Mouse (Mus musculus): ENCODE measurements at regions not wholly inside any gene's neighbourhood (a gene's known extent, or its start where the extent isn't known, plus 50 kb on each side); places are given as distances from the start of the nearest gene placed in this dataset.

GRCm38 (mm10) chr2:48378160-48378559, 435.7 kb upstream of the Acvr2a start:
- Histone ChIP-seq H3K4me1 (ENCODE audit: control insufficient read depth in 2 of 2, insufficient read depth in 2 of 2, low read length in 2 of 2, poor library complexity in 1 of 2) (no peaks in the 10 kb centered on the region), H3K27ac (ENCODE audit: insufficient read depth, low read depth, low read length, poor library complexity, severe bottlenecking) (no peak overlapping the region), H3K36me3 (ENCODE audit: control insufficient read depth, insufficient read depth, low read length, poor library complexity, severe bottlenecking) (no peaks in the 10 kb centered on the region), H3K9me3 (ENCODE audit: control insufficient read depth, insufficient read depth, low read depth, low read length) (no peaks in the 10 kb centered on the region), H3K9ac (ENCODE audit: insufficient read depth, low read depth, low read length, poor library complexity, severe bottlenecking) (no peak overlapping the region), H3K4me3 (ENCODE audit: insufficient read depth in 1 of 2, low read depth in 1 of 2, low read length in 2 of 2, poor library complexity in 1 of 2, severe bottlenecking in 1 of 2) (no peak overlapping the region)
- no peak for TF ChIP-seq MAFK (IDR thresholded peaks at IDR 0.05; ENCODE audit: insufficient read depth, low read depth, low read length)
- TF ChIP-seq ZNF384 (IDR thresholded peaks at IDR 0.05; ENCODE audit: low read depth, low read length) = no peak
- no peak for TF ChIP-seq CHD2 (IDR thresholded peaks at IDR 0.05; ENCODE audit: low read depth, low read length)
- no peak for TF ChIP-seq HCFC1 (IDR thresholded peaks at IDR 0.05; ENCODE audit: borderline replicate concordance, insufficient read depth, low read length)
- no peak for TF ChIP-seq ZC3H11A (IDR thresholded peaks at IDR 0.05; ENCODE audit: borderline replicate concordance, low read depth, low read length)
- DNase-seq (ENCODE audit: low read depth, low spot score) = no peak
- in situ Hi-C loops (cut with MboI; ENCODE audit: low sequenced_read_pairs in 2 of 2, unreplicated experiment in 2 of 2) = no loop called here

DNA sequence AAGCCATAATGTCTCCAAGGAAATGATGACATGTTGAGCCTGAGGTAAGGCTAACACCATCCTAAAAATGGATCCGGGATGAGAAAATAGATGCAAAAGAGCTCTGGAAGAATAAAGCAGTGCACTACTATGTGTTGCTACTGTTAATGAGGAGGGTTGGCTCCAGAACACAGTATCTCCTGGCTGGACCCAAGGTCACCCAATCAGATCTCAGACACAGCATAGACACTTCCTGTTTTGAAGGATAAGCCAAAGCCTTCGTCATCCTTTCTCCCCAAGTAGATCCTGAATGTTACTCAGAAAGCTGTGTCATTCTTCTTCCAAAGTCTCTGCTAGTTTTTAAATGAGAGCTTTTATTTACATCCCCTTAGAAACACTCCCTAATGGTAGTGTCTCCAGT, 435.2 kb upstream of the Acvr2a start:
- in situ Hi-C loops (cut with MboI; ENCODE audit: low sequenced_read_pairs in 2 of 2, unreplicated experiment in 2 of 2) = no loop called here

GRCm38 (mm10) chr2:48380140-48380539, 433.8 kb upstream of the Acvr2a start:
- no peaks in the 10 kb centered on the region for H3K4me1 ChIP-seq (ENCODE audit: control insufficient read depth in 2 of 2, insufficient read depth in 2 of 2, low read length in 2 of 2, poor library complexity in 1 of 2)
- in situ Hi-C loops (cut with MboI; ENCODE audit: low sequenced_read_pairs in 2 of 2, unreplicated experiment in 2 of 2) = no loop called here
- H3K36me3 ChIP-seq (ENCODE audit: control insufficient read depth, insufficient read depth, low read length, poor library complexity, severe bottlenecking) = no peaks in the 10 kb centered on the region
- H3K9ac ChIP-seq (ENCODE audit: insufficient read depth, low read depth, low read length, poor library complexity, severe bottlenecking) = no peak overlapping the region
- H3K9me3 ChIP-seq (ENCODE audit: control insufficient read depth, insufficient read depth, low read depth, low read length) = no peaks in the 10 kb centered on the region
- no peak overlapping the region for H3K4me3 ChIP-seq (ENCODE audit: insufficient read depth in 1 of 2, low read depth in 1 of 2, low read length in 2 of 2, poor library complexity in 1 of 2, severe bottlenecking in 1 of 2)
- no peak overlapping the region for H3K27ac ChIP-seq (ENCODE audit: insufficient read depth, low read depth, low read length, poor library complexity, severe bottlenecking)
- no peak for TF ChIP-seq MAFK (IDR thresholded peaks at IDR 0.05; ENCODE audit: insufficient read depth, low read depth, low read length)
- no peak for TF ChIP-seq ZNF384 (IDR thresholded peaks at IDR 0.05; ENCODE audit: low read depth, low read length)
- TF ChIP-seq CHD2 (IDR thresholded peaks at IDR 0.05; ENCODE audit: low read depth, low read length) = no peak
- TF ChIP-seq ZC3H11A (IDR thresholded peaks at IDR 0.05; ENCODE audit: borderline replicate concordance, low read depth, low read length) = no peak
- no peak for TF ChIP-seq HCFC1 (IDR thresholded peaks at IDR 0.05; ENCODE audit: borderline replicate concordance, insufficient read depth, low read length)
- no peak for DNase-seq (ENCODE audit: low read depth, low spot score)

More for the DNA sequence above, 435.2 kb upstream of the Acvr2a start:
- Histone ChIP-seq H3K9ac (ENCODE audit: insufficient read depth, low read depth, low read length, poor library complexity, severe bottlenecking) (no peak overlapping the region), H3K27ac (ENCODE audit: insufficient read depth, low read depth, low read length, poor library complexity, severe bottlenecking) (no peak overlapping the region), H3K9me3 (ENCODE audit: control insufficient read depth, insufficient read depth, low read depth, low read length) (no peaks in the 10 kb centered on the region), H3K36me3 (ENCODE audit: control insufficient read depth, insufficient read depth, low read length, poor library complexity, severe bottlenecking) (no peaks in the 10 kb centered on the region), H3K4me1 (ENCODE audit: control insufficient read depth in 2 of 2, insufficient read depth in 2 of 2, low read length in 2 of 2, poor library complexity in 1 of 2) (no peaks in the 10 kb centered on the region), H3K4me3 (ENCODE audit: insufficient read depth in 1 of 2, low read depth in 1 of 2, low read length in 2 of 2, poor library complexity in 1 of 2, severe bottlenecking in 1 of 2) (no peak overlapping the region)
- no peak for TF ChIP-seq ZC3H11A (IDR thresholded peaks at IDR 0.05; ENCODE audit: borderline replicate concordance, low read depth, low read length)
- TF ChIP-seq CHD2 (IDR thresholded peaks at IDR 0.05; ENCODE audit: low read depth, low read length) = no peak
- no peak for TF ChIP-seq ZNF384 (IDR thresholded peaks at IDR 0.05; ENCODE audit: low read depth, low read length)
- no peak for TF ChIP-seq HCFC1 (IDR thresholded peaks at IDR 0.05; ENCODE audit: borderline replicate concordance, insufficient read depth, low read length)
- TF ChIP-seq MAFK (IDR thresholded peaks at IDR 0.05; ENCODE audit: insufficient read depth, low read depth, low read length) = no peak
- DNase-seq (ENCODE audit: low read depth, low spot score) = no peak

DNA sequence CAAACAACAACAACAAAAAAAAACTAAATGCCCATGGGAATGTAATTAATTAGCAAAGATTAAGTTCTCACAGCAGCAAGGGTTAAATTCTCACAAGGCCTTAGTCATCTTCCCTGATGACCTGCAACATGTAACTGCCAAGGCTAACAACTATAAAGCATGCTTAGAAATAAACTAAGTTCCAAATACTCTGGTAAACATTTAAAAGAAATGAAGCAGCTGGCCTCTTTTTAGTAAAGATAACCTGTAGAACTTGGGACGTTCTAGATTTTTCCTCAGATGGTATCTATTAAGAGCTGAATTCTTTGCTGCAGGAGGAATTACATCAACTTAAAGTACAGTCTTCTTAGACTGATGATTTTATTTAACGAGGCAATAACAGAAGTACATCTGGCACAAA, 433.1 kb upstream of the Acvr2a start:
- Histone ChIP-seq H3K9me3 (ENCODE audit: control insufficient read depth, insufficient read depth, low read depth, low read length) (no peaks in the 10 kb centered on the region), H3K4me3 (ENCODE audit: insufficient read depth in 1 of 2, low read depth in 1 of 2, low read length in 2 of 2, poor library complexity in 1 of 2, severe bottlenecking in 1 of 2) (no peak overlapping the region), H3K9ac (ENCODE audit: insufficient read depth, low read depth, low read length, poor library complexity, severe bottlenecking) (no peak overlapping the region), H3K36me3 (ENCODE audit: control insufficient read depth, insufficient read depth, low read length, poor library complexity, severe bottlenecking) (no peaks in the 10 kb centered on the region), H3K4me1 (ENCODE audit: control insufficient read depth in 2 of 2, insufficient read depth in 2 of 2, low read length in 2 of 2, poor library complexity in 1 of 2) (no peaks in the 10 kb centered on the region), H3K27ac (ENCODE audit: insufficient read depth, low read depth, low read length, poor library complexity, severe bottlenecking) (no peak overlapping the region)
- DNase-seq (ENCODE audit: low read depth, low spot score) = no peak
- in situ Hi-C loops (cut with MboI; ENCODE audit: low sequenced_read_pairs in 2 of 2, unreplicated experiment in 2 of 2) = no loop called here
- TF ChIP-seq ZNF384 (IDR thresholded peaks at IDR 0.05; ENCODE audit: low read depth, low read length) (no peak), MAFK (IDR thresholded peaks at IDR 0.05; ENCODE audit: insufficient read depth, low read depth, low read length) (no peak), HCFC1 (IDR thresholded peaks at IDR 0.05; ENCODE audit: borderline replicate concordance, insufficient read depth, low read length) (no peak), ZC3H11A (IDR thresholded peaks at IDR 0.05; ENCODE audit: borderline replicate concordance, low read depth, low read length) (no peak), CHD2 (IDR thresholded peaks at IDR 0.05; ENCODE audit: low read depth, low read length) (no peak)
